Mouse (Mus musculus) stomach, embryonic 14.5 days (tissue): Measurements from ENCODE around the gene Kctd11. TPM values are rescaled to one million over a fixed set of nuclear protein-coding genes. Genes with fewer than 3 reads are reported as not detected.
A peak's percentile ranks its signal among the peaks of the same experiment; 100 is the strongest.

ENCODE experiments used
- ATAC-seq: fragments of 200-750 bp; cut with Nextera tagmentation; 2 replicates; pipeline ENCODE4 v1.8.0; 2017; ENCODE audit warnings: low read depth, moderate TSS enrichment; ENCODE audit not compliant: insufficient number of reproducible peaks, insufficient read depth, low FRiP score
- H3K27ac ChIP-seq: fragments of 300-500 bp; sonication (generic); 2 replicates; pipeline ENCODE4 v1.5.1; 2014; ENCODE audit warnings: mild to moderate bottlenecking, low read length, moderate library complexity, mixed read lengths
- H3K27me3 ChIP-seq: fragments of 300-500 bp; sonication (generic); 2 replicates; pipeline ENCODE4 v1.6.1; 2014; ENCODE audit warnings: low read length, control low read depth, mixed read lengths; ENCODE audit not compliant: control insufficient read depth, insufficient read depth
- H3K36me3 ChIP-seq: fragments of 300-500 bp; sonication (generic); 2 replicates; pipeline ENCODE4 v1.6.1; 2014; ENCODE audit warnings: mild to moderate bottlenecking, control low read depth, low read length, moderate library complexity, mixed read lengths; ENCODE audit not compliant: control insufficient read depth, insufficient read depth
- H3K4me1 ChIP-seq: fragments of 300-500 bp; sonication (generic); 2 replicates; pipeline ENCODE4 v1.6.1; 2014; ENCODE audit warnings: low read length, control low read depth, mixed read lengths; ENCODE audit not compliant: control insufficient read depth, insufficient read depth
- H3K4me2 ChIP-seq: fragments of 300-500 bp; sonication (generic); replicated peaks from 2 replicates; pipeline ENCODE4 v1.6.1; 2014; ENCODE audit warnings: low read depth, low read length, control low read depth
- H3K4me3 ChIP-seq: fragments of 300-500 bp; sonication (generic); 2 replicates; pipeline ENCODE4 v1.5.1; 2014; ENCODE audit warnings: low read depth, low read length, control low read depth
- H3K9ac ChIP-seq: fragments of 300-500 bp; sonication (generic); replicated peaks from 2 replicates; pipeline ENCODE4 v1.6.1; 2014; ENCODE audit warnings: low read depth, mild to moderate bottlenecking, control low read depth, low read length, moderate library complexity, mixed read lengths
- H3K9me3 ChIP-seq: fragments of 300-500 bp; sonication (generic); 2 replicates; pipeline ENCODE4 v1.6.1; 2016; ENCODE audit warnings: low read depth, low read length, control low read depth; ENCODE audit not compliant: control insufficient read depth
- WGBS: fragments of 180-500 bp; shearing (Covaris S2); extraction: QIAGEN DNeasy Blood & Tissue Kit; methylation state at CpG from one replicate; pipeline ENCODE4 v1.1.7; 2014; 5-methylcytosine and 5-hydroxymethylcytosine counted together
- polyA plus RNA-seq: library from polyadenylated mRNA; unstranded; fragments of >200 nt; fragmentation: Nextera tagmentation; extraction: Ambion mirVana; gene quantifications from 2 replicates; pipeline ENCODE4 v1.2.1, GENCODE M21; 2014

Kctd11 gene
- polyA plus RNA-seq, 1 experiment from 2014 or later: 5.0 TPM

DNA sequence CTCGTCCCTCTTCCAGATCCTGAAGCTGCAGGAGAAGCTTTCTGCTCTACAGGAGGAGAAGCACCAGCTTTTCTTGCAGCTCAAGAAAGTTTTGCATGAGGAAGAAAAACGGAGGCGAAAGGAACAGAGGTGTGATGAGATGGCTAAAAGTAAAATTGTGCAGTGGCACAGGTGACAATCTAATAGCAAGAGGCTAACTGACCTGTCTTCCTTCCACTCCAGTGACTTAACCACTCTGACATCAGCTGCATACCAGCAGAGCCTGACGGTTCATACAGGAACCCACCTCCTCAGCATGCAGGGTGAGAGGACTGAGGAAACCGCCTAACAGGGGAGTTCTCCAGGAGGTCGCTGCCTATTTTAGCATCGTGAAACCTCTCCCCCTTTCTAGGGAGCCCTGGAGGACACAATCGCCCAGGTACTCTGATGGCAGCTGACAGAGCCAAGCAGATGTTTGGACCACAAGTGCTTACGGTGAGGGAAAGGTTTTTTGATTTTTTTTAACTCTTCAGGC lies 33.8 kb upstream of the Kctd11 start:
- 35% methylated on average over 9 of the region's 9 CpGs for WGBS
- Histone ChIP-seq H3K27ac (no peak overlapping the region), H3K4me2 (peak overlapping the region; percentile 97), H3K36me3 (peaks cover 66% of the 10 kb centered on the region), H3K4me1 (peaks cover 26% of the 10 kb centered on the region), H3K9me3 (no peaks in the 10 kb centered on the region), H3K9ac (peak overlapping the region; percentile 77; the same call in 1 of the 2 replicates), H3K27me3 (no peaks in the 10 kb centered on the region), H3K4me3 (peak overlapping the region; percentile 87)
- ATAC-seq: no peak

DNA sequence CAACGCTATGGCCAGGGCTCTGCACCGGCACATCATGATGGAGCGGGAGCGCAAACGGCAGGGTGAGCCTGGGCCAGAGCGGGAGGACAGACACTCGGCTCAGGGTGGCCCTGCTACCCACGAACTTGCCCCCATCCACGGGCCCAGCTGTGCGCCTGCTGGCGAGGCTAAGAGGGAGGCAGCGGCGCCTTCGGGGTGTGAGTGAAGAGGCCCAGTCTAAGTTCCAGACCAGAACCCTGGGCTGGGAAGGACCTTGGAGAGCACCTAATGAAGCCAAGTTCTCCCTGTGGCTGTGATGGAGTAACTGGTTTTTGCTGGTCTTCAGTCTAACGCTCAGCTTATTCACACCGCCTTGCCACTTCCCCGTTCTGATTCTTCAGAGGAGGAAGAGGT lies 33.2 kb upstream of the Kctd11 start:
- Histone ChIP-seq H3K27me3 (no peaks in the 10 kb centered on the region), H3K36me3 (peaks cover 71% of the 10 kb centered on the region), H3K27ac (peak overlapping the region; percentile 77), H3K4me1 (peaks cover 23% of the 10 kb centered on the region), H3K4me3 (peak overlapping the region; percentile 87), H3K9ac (peak overlapping the region; percentile 77), H3K9me3 (no peaks in the 10 kb centered on the region), H3K4me2 (peak overlapping the region; percentile 97)
- 2% methylated on average over 17 of the region's 17 CpGs for WGBS
- no peak for ATAC-seq

DNA sequence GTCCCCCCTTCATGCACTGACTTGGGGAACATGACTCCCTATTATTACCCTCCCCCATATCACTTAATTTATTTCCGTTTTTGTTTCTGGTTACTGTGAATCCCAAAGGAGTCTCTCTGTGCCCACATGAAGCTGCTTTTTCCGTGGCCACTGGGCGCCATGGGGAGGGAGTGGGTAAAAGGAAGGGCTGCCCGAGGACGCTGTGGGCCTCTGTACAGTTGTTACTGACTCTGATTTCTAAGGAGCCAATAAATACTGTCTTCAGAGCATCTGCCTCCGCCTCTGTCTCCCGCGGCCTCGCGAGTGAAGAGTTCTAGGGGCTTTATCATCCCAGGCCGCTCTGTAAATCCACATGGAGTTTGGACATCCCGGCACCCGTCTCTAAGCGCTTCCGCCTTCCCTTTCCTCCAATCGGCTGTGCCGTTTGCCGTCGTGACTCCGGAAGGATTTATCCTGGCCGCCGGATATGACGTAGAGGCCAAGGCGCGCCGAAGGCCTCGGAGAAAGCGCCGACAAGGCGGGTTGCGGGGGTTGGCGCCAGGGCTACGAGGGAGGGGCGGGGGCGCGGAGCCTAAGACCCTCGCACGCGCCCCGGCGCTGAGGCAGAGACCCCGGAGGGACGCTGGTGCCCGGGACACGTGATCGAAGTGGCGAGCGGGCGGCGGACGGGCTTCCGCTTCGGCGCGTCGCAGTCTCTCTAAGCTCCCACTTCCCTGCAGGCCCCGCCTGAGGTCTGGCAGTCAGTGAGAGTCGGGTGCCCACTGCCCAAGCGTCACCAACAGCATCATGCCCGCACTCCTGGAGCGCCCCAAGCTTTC lies 32.6 kb upstream of the Kctd11 start, which contains the start of gene Gps2:
Gene Gps2, plus strand, starts transcription at position 335 of the 818 bp plus-strand sequence.
- WGBS: 2% methylated on average over 61 of the region's 61 CpGs
- H3K4me2 ChIP-seq: peak within 1 kb of the TSS; percentile 97
- peak within 1 kb of the TSS; percentile 87 for H3K4me3 ChIP-seq
- no peaks in the 10 kb centered on the region for H3K9me3 ChIP-seq
- peak within 1 kb of the TSS; percentile 77 for H3K27ac ChIP-seq
- H3K4me1 ChIP-seq: peaks cover 17% of the 10 kb centered on the region
- ATAC-seq: peak; percentile 84
- peaks cover 73% of the 10 kb centered on the region for H3K36me3 ChIP-seq
- H3K9ac ChIP-seq: peak within 1 kb of the TSS; percentile 77
- no peaks in the 10 kb centered on the region for H3K27me3 ChIP-seq

DNA sequence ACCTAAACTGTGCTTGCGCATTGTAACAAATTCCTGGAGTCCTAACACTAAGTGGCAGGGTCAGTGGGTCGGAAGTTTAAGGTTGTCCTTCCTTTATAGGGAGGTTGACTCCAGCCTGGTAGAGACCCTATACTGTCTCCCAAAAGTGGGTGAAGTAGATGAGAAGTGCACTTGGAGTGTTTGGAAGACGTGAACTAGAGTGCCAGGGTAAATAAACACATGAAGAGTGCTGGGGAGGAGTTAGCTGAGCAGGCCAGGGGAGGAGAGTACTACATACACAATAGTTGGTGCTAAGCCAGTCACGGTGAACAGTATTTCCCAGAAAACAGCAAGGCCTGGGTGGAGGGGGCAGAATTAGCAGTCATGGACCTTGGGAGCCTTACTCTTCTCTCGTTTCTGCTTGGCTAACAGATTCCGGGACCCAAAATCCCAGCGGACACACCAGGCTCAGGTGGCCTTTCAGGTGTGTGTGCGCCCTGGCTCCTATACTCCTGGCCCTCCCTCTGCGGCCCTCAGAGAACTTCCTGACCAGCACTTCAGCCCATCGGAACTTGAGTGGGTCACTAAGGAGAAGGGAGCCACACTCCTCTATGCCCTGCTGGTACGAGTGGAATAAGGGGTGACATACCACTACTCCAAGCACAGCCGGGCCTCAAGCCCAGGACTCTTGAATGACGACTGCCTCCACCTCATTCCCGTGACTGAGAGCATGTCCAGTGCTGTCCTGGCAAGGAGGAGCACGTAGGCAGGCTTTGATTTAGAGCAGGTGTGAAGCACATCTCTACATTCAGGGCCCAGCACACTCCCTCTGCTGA lies 31.7 kb upstream of the Kctd11 start:
- H3K9ac ChIP-seq: no peak overlapping the region

DNA sequence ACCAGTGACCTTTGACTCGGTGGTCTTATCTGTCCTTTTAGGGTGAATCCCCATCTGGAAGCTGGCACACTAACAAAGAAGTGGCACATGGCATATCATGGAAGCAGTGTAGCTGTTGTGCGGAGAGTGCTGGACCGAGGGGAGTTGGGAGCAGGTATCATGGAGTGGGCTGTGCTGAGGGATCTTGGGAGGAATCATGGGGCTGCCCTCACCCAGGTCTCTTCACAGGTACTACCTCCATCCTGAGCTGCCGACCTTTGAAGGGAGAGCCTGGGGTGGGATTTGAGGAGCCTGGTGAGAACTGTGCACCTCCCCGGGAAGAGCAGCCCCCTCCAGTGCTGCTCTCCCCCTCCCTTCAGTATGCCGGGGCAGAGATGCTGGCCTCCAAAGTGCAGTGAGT lies 30.5 kb upstream of the Kctd11 start:
- H3K9ac ChIP-seq: no peak overlapping the region
- peaks cover 17% of the 10 kb centered on the region for H3K4me1 ChIP-seq
- H3K4me2 ChIP-seq: no peak overlapping the region
- H3K36me3 ChIP-seq: peaks cover 76% of the 10 kb centered on the region
- no peak overlapping the region for H3K27ac ChIP-seq
- ATAC-seq: no peak
- H3K9me3 ChIP-seq: no peaks in the 10 kb centered on the region
- H3K27me3 ChIP-seq: no peaks in the 10 kb centered on the region
- WGBS: 90% methylated on average over 6 of the region's 6 CpGs
- H3K4me3 ChIP-seq: no peak overlapping the region

More for the DNA sequence above, 31.7 kb upstream of the Kctd11 start:
- H3K9me3 ChIP-seq: no peaks in the 10 kb centered on the region
- peak overlapping the region; percentile 97 for H3K4me2 ChIP-seq
- H3K4me3 ChIP-seq: peak overlapping the region; percentile 87
- no peak overlapping the region for H3K27ac ChIP-seq
- ATAC-seq: no peak
- peaks cover 73% of the 10 kb centered on the region for H3K36me3 ChIP-seq
- no peaks in the 10 kb centered on the region for H3K27me3 ChIP-seq
- peaks cover 17% of the 10 kb centered on the region for H3K4me1 ChIP-seq
- WGBS: 76% methylated on average over 15 of the region's 15 CpGs

DNA sequence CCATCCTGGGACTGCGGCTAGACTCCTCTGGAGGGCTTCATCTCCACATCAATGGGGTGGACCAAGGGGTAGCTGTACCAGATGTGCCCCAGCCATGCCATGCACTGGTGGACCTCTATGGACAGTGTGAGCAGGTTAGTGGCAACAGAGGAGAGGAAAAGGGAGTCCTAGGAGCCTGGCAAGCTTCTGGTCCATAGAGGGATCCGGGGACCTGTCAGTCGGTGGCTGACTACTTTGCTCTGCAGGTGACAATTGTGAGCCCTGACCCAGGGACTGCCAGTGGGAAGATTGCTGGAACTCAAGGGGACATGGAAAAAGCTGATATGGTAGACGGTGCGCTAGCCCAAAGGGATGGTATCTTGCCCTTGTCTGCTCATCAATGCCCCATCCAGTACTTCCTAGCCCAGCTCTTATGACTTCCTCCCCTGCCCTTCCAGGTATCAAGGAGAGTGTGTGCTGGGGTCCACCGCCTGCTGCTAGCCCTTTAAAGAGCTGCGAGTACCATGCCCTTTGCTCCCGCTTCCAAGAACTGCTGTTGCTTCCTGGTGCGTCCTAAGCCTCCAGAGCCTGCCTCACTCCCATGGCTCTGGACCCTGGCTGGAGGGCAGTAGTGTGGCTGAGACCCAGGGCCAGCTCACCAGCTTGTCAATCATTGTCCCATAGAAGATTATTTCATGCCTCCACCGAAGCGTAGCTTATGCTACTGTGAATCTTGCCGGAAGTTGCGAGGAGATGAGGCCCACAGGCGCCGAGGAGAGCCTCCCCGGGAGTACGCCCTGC lies 29.8 kb upstream of the Kctd11 start:
- H3K9me3 ChIP-seq: no peaks in the 10 kb centered on the region
- H3K9ac ChIP-seq: no peak overlapping the region
- H3K27ac ChIP-seq: no peak overlapping the region
- no peak overlapping the region for H3K4me3 ChIP-seq
- H3K4me1 ChIP-seq: peaks cover 13% of the 10 kb centered on the region
- H3K36me3 ChIP-seq: peaks cover 78% of the 10 kb centered on the region
- ATAC-seq: no peak
- WGBS: 92% methylated on average over 17 of the region's 17 CpGs
- no peak overlapping the region for H3K4me2 ChIP-seq
- H3K27me3 ChIP-seq: no peaks in the 10 kb centered on the region

DNA sequence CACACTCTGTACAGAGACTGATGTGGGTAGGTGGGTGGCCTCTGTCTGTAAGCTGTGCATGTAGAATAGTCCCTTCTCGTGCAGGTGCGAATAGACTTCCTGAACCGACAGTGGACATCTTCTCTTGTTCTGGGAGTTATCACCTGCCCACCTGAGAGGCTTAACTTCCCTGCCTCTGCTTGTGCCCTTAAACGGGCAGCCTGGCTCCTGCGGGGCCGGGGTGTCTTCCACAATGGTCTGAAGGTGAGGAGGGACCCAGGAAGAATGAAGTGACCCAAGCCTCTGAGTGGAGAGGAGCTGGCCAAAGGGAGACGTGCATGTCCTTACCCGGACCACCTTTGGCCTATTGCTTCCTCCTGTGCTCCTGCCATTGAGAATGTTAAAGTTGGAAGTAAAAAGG lies 29.0 kb upstream of the Kctd11 start:
- H3K27me3 ChIP-seq: no peaks in the 10 kb centered on the region
- 90% methylated on average over 8 of the region's 8 CpGs for WGBS
- peaks cover 7% of the 10 kb centered on the region for H3K4me1 ChIP-seq
- H3K9me3 ChIP-seq: no peaks in the 10 kb centered on the region
- ATAC-seq: no peak
- H3K4me3 ChIP-seq: no peak overlapping the region
- H3K9ac ChIP-seq: no peak overlapping the region
- no peak overlapping the region for H3K27ac ChIP-seq
- peaks cover 76% of the 10 kb centered on the region for H3K36me3 ChIP-seq
- H3K4me2 ChIP-seq: no peak overlapping the region

DNA sequence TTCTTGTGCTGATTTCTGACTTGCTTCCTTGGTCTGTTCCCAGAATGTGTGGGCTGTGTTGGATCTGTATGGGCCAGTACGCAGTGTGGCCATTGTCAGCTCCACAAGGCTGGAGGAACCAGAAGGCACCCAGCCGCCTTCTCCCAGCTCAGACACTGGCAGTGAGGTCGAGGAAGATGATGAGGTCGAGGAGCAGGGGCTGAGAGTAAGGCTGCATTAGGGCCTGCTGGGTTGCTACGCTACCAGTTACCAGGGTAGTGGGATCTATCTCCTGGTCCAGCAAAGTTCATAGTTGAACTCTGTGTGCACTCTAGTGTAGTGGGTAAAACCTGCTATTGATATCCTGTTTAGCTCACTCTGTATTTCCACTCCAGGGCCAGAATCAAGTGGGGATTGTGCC lies 28.0 kb upstream of the Kctd11 start:
- H3K27me3 ChIP-seq: no peaks in the 10 kb centered on the region
- H3K4me3 ChIP-seq: no peak overlapping the region
- ATAC-seq: no peak
- 90% methylated on average over 5 of the region's 5 CpGs for WGBS
- no peaks in the 10 kb centered on the region for H3K4me1 ChIP-seq
- no peak overlapping the region for H3K27ac ChIP-seq
- H3K9me3 ChIP-seq: no peaks in the 10 kb centered on the region
- H3K4me2 ChIP-seq: no peak overlapping the region
- H3K36me3 ChIP-seq: peaks cover 76% of the 10 kb centered on the region
- H3K9ac ChIP-seq: no peak overlapping the region
